ENCODE assay signal across 8 mouse cellular contexts in genomic region chr10:68278632-68279361, GRCm38 (mm10). TPM values are rescaled to one million over a fixed set of nuclear protein-coding genes. Genes with fewer than 3 reads are reported as not detected.
A peak's percentile ranks its signal among the peaks of the same experiment; 100 is the strongest.
DNase-seq lines count a peak whose midpoint lies in the region; ATAC-seq lines count a peak whose summit lies in the region.

Gene Arid5b, minus strand, starts transcription at chr10:68278740.

- H3K9me3 ChIP-seq in heart, embryonic 11.5 days (replicated peaks; ENCODE audit: control insufficient read depth, low read length): no peaks in the 10 kb centered on the region
- no peaks in the 10 kb centered on the region for H3K9me3 ChIP-seq in kidney, embryonic 15.5 days (replicated peaks)

- peak within 1 kb of the TSS; percentile 81 for H3K9ac ChIP-seq in heart, embryonic 11.5 days (ENCODE audit: low read depth, low read length)
- H3K9ac ChIP-seq in kidney, embryonic 15.5 days: peak within 1 kb of the TSS; percentile 72

- under 1% methylated on average over 24 of the region's 24 CpGs for WGBS in heart, embryonic 11.5 days (ENCODE audit: insufficient replicate concordance)
- under 1% methylated on average over 24 of the region's 24 CpGs for WGBS in kidney, embryonic 15.5 days

- H3K27ac ChIP-seq in heart, embryonic 11.5 days (ENCODE audit: low read depth, low read length): peak within 1 kb of the TSS; percentile 83
- peak within 1 kb of the TSS; percentile 97 for H3K27ac ChIP-seq in kidney, embryonic 15.5 days

- peak within 1 kb of the TSS; percentile 76 for H3K4me3 ChIP-seq in heart, embryonic 11.5 days (ENCODE audit: low read depth, low read length)
- H3K4me3 ChIP-seq in kidney, embryonic 15.5 days (replicated peaks): peak within 1 kb of the TSS; percentile 72

- peak within 1 kb of the TSS; percentile 84 for H3K4me2 ChIP-seq in heart, embryonic 11.5 days
- H3K4me2 ChIP-seq in kidney, embryonic 15.5 days: peak within 1 kb of the TSS; percentile 92

- no peak for ATAC-seq in heart, embryonic 11.5 days (replicated peaks; ENCODE audit: insufficient number of reproducible peaks, low FRiP score, low TSS enrichment)
- ATAC-seq in kidney, embryonic 15.5 days (replicated peaks; ENCODE audit: low FRiP score): no peak
- ATAC-seq in monocyte, adult 5-6 weeks (replicated peaks; ENCODE audit: insufficient number of reproducible peaks, low FRiP score, low TSS enrichment, poor library complexity, severe bottlenecking): no peak

- no peaks in the 10 kb centered on the region for H3K27me3 ChIP-seq in heart, embryonic 11.5 days (ENCODE audit: control insufficient read depth, insufficient read depth, low read length)
- no peaks in the 10 kb centered on the region for H3K27me3 ChIP-seq in kidney, embryonic 15.5 days

- no peaks in the 10 kb centered on the region for H3K36me3 ChIP-seq in heart, embryonic 11.5 days (ENCODE audit: control insufficient read depth, insufficient read depth, low read length)
- peaks cover 7% of the 10 kb centered on the region for H3K36me3 ChIP-seq in kidney, embryonic 15.5 days

- peaks cover 4% of the 10 kb centered on the region for H3K4me1 ChIP-seq in heart, embryonic 11.5 days (ENCODE audit: control insufficient read depth, insufficient read depth, low read length)
- H3K4me1 ChIP-seq in kidney, embryonic 15.5 days: peaks cover 50% of the 10 kb centered on the region

- DNase-seq in 3134 (ENCODE audit: extremely low read depth, insufficient read length, low spot score) (peak; percentile 31), ZHBTc4 (ENCODE audit: low read depth, low spot score) (peak; percentile 80), liver (peak; percentile 40)
- DNase-seq in embryo, embryonic 9.5 days (ENCODE audit: extremely low spot score): peak; percentile 79
- peak; percentile 73 for DNase-seq in testis, postnatal 10 days (ENCODE audit: low spot score)

RNA-seq across cellular contexts. Expression of gene Arid5b, which starts in this region (rescaled TPM):
- polyA plus RNA-seq in heart, embryonic 11.5 days (2014; fragmentation: Nextera tagmentation; extraction: Ambion mirVana): 20.6 and 21.1 TPM in 2 replicates
- 35.8 and 38.6 TPM in 2 replicates for polyA plus RNA-seq in kidney, embryonic 15.5 days (2015; fragmentation: Nextera tagmentation; extraction: Ambion mirVana)
- total RNA-seq in monocyte, adult 5-6 weeks (2017): 13.0 to 33.2 TPM (median 18.8 TPM) in 3 replicates
